Mouse (Mus musculus) spleen, adult 2 months (tissue): ENCODE measurements around the gene Gm10318. TPM values are rescaled to one million over a fixed set of nuclear protein-coding genes. Genes with fewer than 3 reads are reported as not detected.

ENCODE experiments used
- DNase-seq, 2 experiments: peaks; one replicate each; pipeline versions ENCODE4 v3.0.0 to v3.0.0-alpha.2; 2012 to 2021; ENCODE audit warnings: low spot score in 2 of 2, low read depth in 1 of 2
- H3K27ac ChIP-seq: fragments of 200-500 bp; 2 replicates; pipeline ENCODE4 v1.5.1; 2012; ENCODE audit warnings: low read length, inconsistent platforms; ENCODE audit not compliant: insufficient read depth
- H3K27me3 ChIP-seq: fragments of 200-500 bp; 2 replicates; pipeline ENCODE4 v1.6.1; 2012; ENCODE audit warnings: mild to moderate bottlenecking, moderate library complexity, low read length, inconsistent platforms; ENCODE audit not compliant: control insufficient read depth, insufficient read depth
- H3K36me3 ChIP-seq: fragments of 200-500 bp; 2 replicates; pipeline ENCODE4 v1.6.1; 2012; ENCODE audit warnings: mild to moderate bottlenecking, low read length, inconsistent platforms; ENCODE audit not compliant: control insufficient read depth, insufficient read depth
- H3K4me1 ChIP-seq: fragments of 200-500 bp; 2 replicates; pipeline ENCODE4 v1.6.1; 2011; ENCODE audit warnings: inconsistent platforms; ENCODE audit not compliant: control insufficient read depth, insufficient read depth, insufficient read length
- H3K4me3 ChIP-seq: fragments of 200-500 bp; 2 replicates; pipeline ENCODE4 v1.5.1; 2011; ENCODE audit warnings: mild to moderate bottlenecking, inconsistent platforms; ENCODE audit not compliant: insufficient read depth, insufficient read length; ENCODE audit errors: extremely low read depth
- CTCF ChIP-seq: fragments of 200-500 bp; IDR thresholded peaks from 2 replicates; pipeline ENCODE4 v1.5.1; 2011; ENCODE audit warnings: mild to moderate bottlenecking, inconsistent platforms; ENCODE audit not compliant: insufficient read depth, insufficient read length, insufficient replicate concordance; ENCODE audit errors: extremely low read depth
- POLR2A ChIP-seq: fragments of 200-500 bp; IDR thresholded peaks from 2 replicates; pipeline ENCODE4 v1.6.1; 2011; ENCODE audit warnings: low read depth, low read length, inconsistent platforms
- WGBS: fragments of 180-500 bp; shearing (Covaris S2); methylation state at CpG from one replicate; pipeline ENCODE4 v1.1.7; 2018; 5-methylcytosine and 5-hydroxymethylcytosine counted together
- polyA plus RNA-seq: library from polyadenylated mRNA; depleted of rRNA; stranded (reverse); fragments of >200 nt; gene quantifications from 2 replicates; pipeline ENCODE4 v1.2.3, GENCODE M21; 2012

Gm10318 gene
- polyA plus RNA-seq, 1 experiment, result not detected

- DNase-seq, result no peak
- 78% methylated on average over 8 of the region's 8 CpGs for WGBS
- no peak for TF ChIP-seq CTCF
- TF ChIP-seq POLR2A, result no peak
- no peaks in the 10 kb centered on the region for H3K4me1 ChIP-seq
- no peak overlapping the region for H3K4me3 ChIP-seq
- no peaks in the 10 kb centered on the region for H3K27me3 ChIP-seq
- H3K36me3 ChIP-seq, result no peaks in the 10 kb centered on the region
- no peak overlapping the region for H3K27ac ChIP-seq
These were observed 38.4 kb downstream of the Gm10318 start for GRCm38 (mm10) chr10:77890987-77891565.

- WGBS, result 76% methylated on average over 5 of the region's 5 CpGs
- no peak overlapping the region for H3K4me3 ChIP-seq
- H3K4me1 ChIP-seq, result no peaks in the 10 kb centered on the region
- H3K27ac ChIP-seq, result no peak overlapping the region
- no peak for TF ChIP-seq CTCF
- TF ChIP-seq POLR2A, result no peak
- no peaks in the 10 kb centered on the region for H3K27me3 ChIP-seq
- H3K36me3 ChIP-seq, result no peaks in the 10 kb centered on the region
- DNase-seq, result no peak
These were observed 42.9 kb downstream of the Gm10318 start for GRCm38 (mm10) chr10:77895562-77895961.

GRCm38 (mm10) chr10:77900126-77900525 lies 47.5 kb downstream of the Gm10318 start:
- Histone ChIP-seq H3K36me3 (no peaks in the 10 kb centered on the region), H3K27ac (no peak overlapping the region), H3K4me1 (peaks cover 5% of the 10 kb centered on the region; the same call in 1 of the 2 replicates), H3K4me3 (no peak overlapping the region), H3K27me3 (peaks cover 16% of the 10 kb centered on the region)
- TF ChIP-seq POLR2A (no peak), CTCF (no peak)
- DNase-seq, result no peak
- 67% methylated on average over 7 of the region's 7 CpGs for WGBS

- 88% methylated on average over 27 of the region's 27 CpGs for WGBS
- DNase-seq, result no peak
- Histone ChIP-seq H3K27ac (no peak overlapping the region), H3K36me3 (no peaks in the 10 kb centered on the region), H3K4me1 (peaks cover 5% of the 10 kb centered on the region; the same call in 1 of the 2 replicates), H3K27me3 (peaks cover 16% of the 10 kb centered on the region), H3K4me3 (no peak overlapping the region)
- TF ChIP-seq POLR2A (no peak), CTCF (no peak)
These were observed 48.5 kb downstream of the Gm10318 start for GRCm38 (mm10) chr10:77900903-77901818.

- no peak for DNase-seq
- Histone ChIP-seq H3K27ac (no peak overlapping the region), H3K27me3 (peaks cover 16% of the 10 kb centered on the region), H3K4me3 (peak overlapping the region; percentile 45; the same call in 1 of the 2 replicates), H3K4me1 (peaks cover 5% of the 10 kb centered on the region; the same call in 1 of the 2 replicates), H3K36me3 (no peaks in the 10 kb centered on the region)
- 11% methylated on average over 14 of the region's 14 CpGs for WGBS
- no peak for TF ChIP-seq POLR2A
- no peak for TF ChIP-seq CTCF
These were observed 49.2 kb downstream of the Gm10318 start for GRCm38 (mm10) chr10:77901871-77902210.

- no peak for DNase-seq
- 3% methylated on average over 44 of the region's 46 CpGs for WGBS
- no peak within 1 kb of the TSS for H3K27ac ChIP-seq
These were observed 49.7 kb downstream of the Gm10318 start, which contains the start of gene Lrrc3 for GRCm38 (mm10) chr10:77902211-77902893. TSS of gene Lrrc3 (minus strand) at chr10:77902536.

More at GRCm38 (mm10) chr10:77902211-77902893, 49.7 kb downstream of the Gm10318 start, which contains the start of gene Lrrc3:
- H3K4me1 ChIP-seq, result peaks cover 5% of the 10 kb centered on the region; the same call in 1 of the 2 replicates
- no peaks in the 10 kb centered on the region for H3K36me3 ChIP-seq
- H3K4me3 ChIP-seq, result peak within 1 kb of the TSS; percentile 45
- TF ChIP-seq CTCF (no peak), POLR2A (no peak)
- peaks cover 16% of the 10 kb centered on the region for H3K27me3 ChIP-seq
